Comparison of ENCODE assay signal across 17 mouse cellular contexts in genomic region chr17:10073301-10073700, GRCm38 (mm10).
"Had no signal": no experiment of that assay in that cellular context is flagged by ENCODE, and none has a peak within 500 bp of the region (broad histone marks: within the 10 kb centered on the region; RNA-seq: fewer than 3 reads in every experiment).

No protein-coding gene starts in this region.

- H3K9me3 ChIP-seq: neural tube, embryonic 12.5 days; neural tube, embryonic 13.5 days; neural tube, embryonic 15.5 days; stomach, embryonic 15.5 days had no signal

- H3K4me1 ChIP-seq: neural tube, embryonic 12.5 days; neural tube, embryonic 13.5 days; neural tube, embryonic 15.5 days; stomach, embryonic 15.5 days had no signal

- H3K27ac ChIP-seq: neural tube, embryonic 12.5 days; neural tube, embryonic 13.5 days; neural tube, embryonic 15.5 days; stomach, embryonic 15.5 days; stomach, postnatal 0 days had no signal

- H3K27me3 ChIP-seq: neural tube, embryonic 12.5 days; neural tube, embryonic 13.5 days; neural tube, embryonic 15.5 days; stomach, embryonic 15.5 days had no signal

- H3K36me3 ChIP-seq: neural tube, embryonic 12.5 days; neural tube, embryonic 13.5 days; neural tube, embryonic 15.5 days; stomach, embryonic 15.5 days had no signal

- H3K4me3 ChIP-seq: neural tube, embryonic 12.5 days; neural tube, embryonic 13.5 days; neural tube, embryonic 15.5 days; stomach, embryonic 15.5 days had no signal

- DNase-seq: retina, postnatal 1 day; right cerebral cortex, adult 18-20 months; right cerebral cortex, postnatal 14 days; right cerebral cortex, postnatal 25 days; right cerebral cortex, postnatal 4 days; spleen, adult 18-20 months; thymus, adult 18-20 months; thymus, adult 2 months; thymus, postnatal 14 days; thymus, postnatal 25 days; thymus, postnatal 36 days; thymus, postnatal 4 days had no signal
